Mouse (Mus musculus) heart, embryonic 16.5 days (tissue): ENCODE data around the gene Zswim4. TPM values are rescaled to one million over a fixed set of nuclear protein-coding genes. Genes with fewer than 3 reads are reported as not detected.

ENCODE experiments used
- ATAC-seq: fragments of 200-750 bp; cut with Nextera tagmentation; replicated peaks from 2 replicates; pipeline ENCODE4 v1.8.0; 2017; ENCODE audit warnings: moderate number of reproducible peaks; ENCODE audit not compliant: insufficient read depth, low FRiP score; ENCODE audit errors: extremely low read depth
- H3K27ac ChIP-seq: fragments of 300-500 bp; sonication (generic); 2 replicates; pipeline ENCODE4 v1.5.1; 2014; ENCODE audit warnings: mild to moderate bottlenecking, low read length, control low read depth, moderate library complexity
- H3K27me3 ChIP-seq: fragments of 300-500 bp; sonication (generic); 2 replicates; pipeline ENCODE4 v1.6.1; 2014; ENCODE audit warnings: low read length, mixed read lengths; ENCODE audit not compliant: control insufficient read depth, insufficient read depth
- H3K36me3 ChIP-seq: fragments of 300-500 bp; sonication (generic); 2 replicates; pipeline ENCODE4 v1.6.1; 2014; ENCODE audit not compliant: control insufficient read depth, insufficient read depth
- H3K4me1 ChIP-seq: fragments of 300-500 bp; sonication (generic); 2 replicates; pipeline ENCODE4 v1.6.1; 2014; ENCODE audit warnings: low read length, mixed read lengths; ENCODE audit not compliant: control insufficient read depth, insufficient read depth
- H3K4me2 ChIP-seq: fragments of 300-500 bp; sonication (generic); 2 replicates; pipeline ENCODE4 v1.6.1; 2014; ENCODE audit warnings: low read depth, mild to moderate bottlenecking, control low read depth, low read length
- H3K4me3 ChIP-seq: fragments of 300-500 bp; sonication (generic); 2 replicates; pipeline ENCODE4 v1.5.1; 2014; ENCODE audit warnings: mild to moderate bottlenecking, control low read depth, low read length
- H3K9ac ChIP-seq: fragments of 300-500 bp; sonication (generic); 2 replicates; pipeline ENCODE4 v1.6.1; 2014; ENCODE audit warnings: low read length, control low read depth
- H3K9me3 ChIP-seq: fragments of 300-500 bp; sonication (generic); replicated peaks from 2 replicates; pipeline ENCODE4 v1.6.1; 2016; ENCODE audit warnings: low read length; ENCODE audit not compliant: control insufficient read depth
- WGBS: fragments of 180-500 bp; shearing (Covaris S2); extraction: QIAGEN DNeasy Blood & Tissue Kit; methylation state at CpG from one replicate; pipeline ENCODE4 v1.1.7; 2014; 5-methylcytosine and 5-hydroxymethylcytosine counted together
- polyA plus RNA-seq: library from polyadenylated mRNA; unstranded; fragments of >200 nt; fragmentation: Nextera tagmentation; extraction: Ambion mirVana; gene quantifications from 2 replicates; pipeline ENCODE4 v1.2.1, GENCODE M21; 2015

Gene Zswim4
- polyA plus RNA-seq, 1 experiment from 2014 or later: 8.4 TPM

GRCm38 (mm10) chr8:84197922-84198774 lies 38.7 kb downstream of the Zswim4 start:
- H3K4me2 ChIP-seq: peak overlapping the region; percentile 67
- no peaks in the 10 kb centered on the region for H3K9me3 ChIP-seq
- peak overlapping the region; percentile 58 for H3K9ac ChIP-seq
- peak overlapping the region; percentile 99 for H3K27ac ChIP-seq
- peak; percentile 72 for ATAC-seq
- peaks cover 43% of the 10 kb centered on the region for H3K4me1 ChIP-seq
- 4% methylated on average over 30 of the region's 30 CpGs for WGBS
- H3K27me3 ChIP-seq: no peaks in the 10 kb centered on the region
- peak overlapping the region; percentile 55 for H3K4me3 ChIP-seq
- no peaks in the 10 kb centered on the region for H3K36me3 ChIP-seq

DNA sequence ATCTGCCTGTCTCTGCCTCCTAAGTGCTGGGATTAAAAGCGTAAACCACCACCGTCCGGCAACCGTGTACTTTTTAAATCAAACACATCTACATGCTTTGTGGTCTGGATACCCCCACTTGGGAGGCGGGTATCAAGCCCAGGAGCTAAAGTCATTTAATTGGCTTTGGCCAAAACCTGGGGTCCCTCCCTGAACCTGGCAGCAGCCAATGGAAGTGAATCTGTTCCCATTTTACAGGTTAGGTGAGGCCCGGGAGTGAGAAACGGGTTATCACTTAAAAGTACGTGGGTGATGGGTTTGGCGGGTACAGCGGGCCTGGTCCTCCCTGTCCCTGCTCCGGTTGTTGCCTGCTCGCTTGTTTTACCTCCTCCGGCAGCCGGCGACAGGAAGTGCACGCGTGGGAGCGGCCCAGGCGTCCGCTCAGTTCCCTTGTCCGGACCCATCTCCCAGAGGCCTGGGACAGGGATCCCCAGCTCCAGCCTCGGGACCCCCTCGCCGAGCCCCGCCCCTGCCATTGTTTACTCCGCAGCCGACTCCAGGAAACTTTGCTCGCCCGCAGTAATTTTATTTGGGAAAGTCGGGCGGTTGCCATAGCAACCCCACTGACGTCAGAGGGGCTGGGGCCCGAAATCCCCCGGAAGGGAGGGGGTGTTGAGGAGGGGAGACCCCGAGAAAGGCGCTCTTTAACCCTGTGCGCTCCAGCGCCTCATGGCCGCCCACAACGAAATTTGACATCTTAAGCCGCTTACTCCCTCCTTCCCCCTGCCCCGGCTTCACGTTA lies 39.5 kb downstream of the Zswim4 start:
- peaks cover 41% of the 10 kb centered on the region for H3K4me1 ChIP-seq
- H3K9me3 ChIP-seq: no peaks in the 10 kb centered on the region
- peak; percentile 30 for ATAC-seq

DNA sequence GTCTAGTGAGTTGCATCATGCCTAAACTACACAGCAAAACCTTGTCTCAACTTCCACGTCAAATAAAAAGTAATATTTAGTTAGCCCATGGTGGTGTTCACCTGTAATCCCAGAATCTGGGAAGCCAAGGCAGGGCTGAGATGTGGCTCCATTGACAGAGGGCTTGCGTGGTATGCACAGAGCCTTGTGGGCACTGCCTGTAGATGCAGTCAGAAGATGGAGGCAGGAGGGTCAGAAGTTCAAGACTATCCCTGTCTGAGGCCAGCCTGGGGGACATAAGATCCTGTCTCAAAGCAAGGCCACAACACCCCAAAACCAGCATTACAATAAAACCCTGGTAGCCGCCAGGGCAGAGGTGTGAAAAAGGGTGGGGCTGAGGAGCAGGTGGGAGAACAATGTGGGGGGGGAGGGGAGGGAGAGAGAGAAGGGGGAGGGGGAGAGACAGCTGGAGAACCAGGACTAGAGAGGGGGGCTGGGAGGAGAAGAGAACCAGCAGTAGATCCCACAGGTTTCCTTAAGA lies 42.6 kb downstream of the Zswim4 start:
- H3K27ac ChIP-seq: no peak overlapping the region
- H3K4me2 ChIP-seq: no peak overlapping the region
- ATAC-seq: no peak
- no peaks in the 10 kb centered on the region for H3K36me3 ChIP-seq
- H3K27me3 ChIP-seq: no peaks in the 10 kb centered on the region
- H3K9ac ChIP-seq: no peak overlapping the region
- H3K9me3 ChIP-seq: no peaks in the 10 kb centered on the region
- 69% methylated on average over 3 of the region's 3 CpGs for WGBS
- peaks cover 30% of the 10 kb centered on the region for H3K4me1 ChIP-seq
- no peak overlapping the region for H3K4me3 ChIP-seq

More for the DNA sequence above, 39.5 kb downstream of the Zswim4 start:
- Histone ChIP-seq H3K4me3 (peak overlapping the region; percentile 55), H3K27me3 (no peaks in the 10 kb centered on the region), H3K27ac (peak overlapping the region; percentile 99), H3K9ac (peak overlapping the region; percentile 58), H3K4me2 (peak overlapping the region; percentile 67), H3K36me3 (no peaks in the 10 kb centered on the region)
- WGBS: 4% methylated on average over 43 of the region's 43 CpGs

GRCm38 (mm10) chr8:84193566-84193965 lies 43.3 kb downstream of the Zswim4 start:
- no peaks in the 10 kb centered on the region for H3K9me3 ChIP-seq
- no peak overlapping the region for H3K4me2 ChIP-seq
- 83% methylated on average over 5 of the region's 5 CpGs for whole genome bisulfite sequencing
- no peak overlapping the region for H3K27ac ChIP-seq
- no peaks in the 10 kb centered on the region for H3K36me3 ChIP-seq
- H3K4me1 ChIP-seq: peaks cover 24% of the 10 kb centered on the region
- no peak overlapping the region for H3K9ac ChIP-seq
- H3K27me3 ChIP-seq: no peaks in the 10 kb centered on the region
- no peak overlapping the region for H3K4me3 ChIP-seq
- no peak for ATAC-seq

- no peak overlapping the region for H3K9ac ChIP-seq
- no peak overlapping the region for H3K4me2 ChIP-seq
- no peak for ATAC-seq
- H3K27me3 ChIP-seq: no peaks in the 10 kb centered on the region
- WGBS: 75% methylated on average over 4 of the region's 4 CpGs
- no peak overlapping the region for H3K4me3 ChIP-seq
- H3K9me3 ChIP-seq: no peaks in the 10 kb centered on the region
- H3K36me3 ChIP-seq: no peaks in the 10 kb centered on the region
- H3K4me1 ChIP-seq: peaks cover 21% of the 10 kb centered on the region
- peak overlapping the region; percentile 90; the same call in 1 of the 2 replicates for H3K27ac ChIP-seq
Measured at GRCm38 (mm10) chr8:84193161-84193560, 43.7 kb downstream of the Zswim4 start.

DNA sequence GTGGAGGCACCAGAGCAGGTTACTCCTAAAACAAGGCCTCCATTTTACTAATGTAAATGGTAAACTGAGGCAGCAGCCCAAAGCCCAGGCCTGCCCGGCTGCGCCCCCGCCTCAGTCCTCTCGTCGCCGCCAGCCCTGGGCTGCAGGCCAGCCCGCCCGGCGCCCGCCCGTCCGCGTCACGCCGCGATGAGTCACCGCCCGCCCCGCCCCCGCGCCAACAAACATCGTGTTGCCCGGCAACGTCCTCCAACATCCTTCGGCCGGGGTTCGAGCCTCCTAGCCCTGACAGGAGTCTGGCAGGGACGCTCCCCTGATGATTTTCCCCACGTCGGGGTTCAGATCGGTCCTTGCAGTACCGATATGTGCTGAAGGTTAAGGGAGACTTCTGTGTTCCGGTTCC lies 44.3 kb downstream of the Zswim4 start:
- Histone ChIP-seq H3K4me1 (peaks cover 16% of the 10 kb centered on the region), H3K27me3 (no peaks in the 10 kb centered on the region), H3K9ac (peak overlapping the region; percentile 49), H3K9me3 (no peaks in the 10 kb centered on the region), H3K27ac (peak overlapping the region; percentile 90), H3K36me3 (no peaks in the 10 kb centered on the region), H3K4me2 (peak overlapping the region; percentile 60), H3K4me3 (peak overlapping the region; percentile 34)
- peak; percentile 66 for ATAC-seq
- 4% methylated on average over 31 of the region's 33 CpGs for WGBS

DNA sequence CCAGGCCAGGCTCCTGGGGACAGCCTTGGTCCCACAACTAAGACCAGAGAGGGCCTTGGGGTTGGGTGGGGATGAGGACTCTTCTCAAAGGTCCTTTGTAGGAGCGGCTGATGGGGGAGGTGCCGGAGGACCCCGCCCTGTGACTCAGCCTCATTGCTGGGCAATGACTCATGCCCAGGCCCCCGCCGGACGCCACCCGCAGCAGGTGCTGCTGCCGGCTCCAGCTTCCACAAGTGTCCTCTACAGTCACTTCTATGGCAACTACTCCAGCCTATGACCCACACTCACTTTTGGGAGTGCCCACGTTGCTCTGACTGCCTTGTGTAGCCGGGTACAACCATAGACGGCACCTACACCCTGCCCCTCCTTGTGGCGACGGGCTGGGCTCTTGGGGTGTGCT lies 44.8 kb downstream of the Zswim4 start:
- H3K27me3 ChIP-seq: no peaks in the 10 kb centered on the region
- peak; percentile 70 for ATAC-seq
- WGBS: 12% methylated on average over 13 of the region's 13 CpGs
- peaks cover 19% of the 10 kb centered on the region for H3K4me1 ChIP-seq
- peak overlapping the region; percentile 60 for H3K4me2 ChIP-seq
- no peaks in the 10 kb centered on the region for H3K9me3 ChIP-seq
- peak overlapping the region; percentile 90 for H3K27ac ChIP-seq
- H3K9ac ChIP-seq: peak overlapping the region; percentile 49
- H3K4me3 ChIP-seq: peak overlapping the region; percentile 34
- no peaks in the 10 kb centered on the region for H3K36me3 ChIP-seq

GRCm38 (mm10) chr8:84190191-84190867 lies 46.5 kb downstream of the Zswim4 start:
- H3K4me2 ChIP-seq: no peak overlapping the region
- H3K27me3 ChIP-seq: no peaks in the 10 kb centered on the region
- WGBS: 93% methylated on average over 7 of the region's 7 CpGs
- H3K9ac ChIP-seq: no peak overlapping the region
- no peaks in the 10 kb centered on the region; the same call in 1 of the 2 replicates for H3K9me3 ChIP-seq
- no peak overlapping the region for H3K27ac ChIP-seq
- no peaks in the 10 kb centered on the region for H3K36me3 ChIP-seq
- ATAC-seq: no peak
- peaks cover 20% of the 10 kb centered on the region for H3K4me1 ChIP-seq
- H3K4me3 ChIP-seq: no peak overlapping the region
